Mouse (Mus musculus): ENCODE results near the gene Fap. TPM values are rescaled to one million over a fixed set of nuclear protein-coding genes. Genes with fewer than 3 reads are reported as not detected.

Gene Fap
- polyA plus RNA-seq, 1 experiment from 2014 or later, result 0.20 TPM

GRCm38 (mm10) chr2:62603530-62603929 is 29.7 kb upstream of the Fap start:
- Histone ChIP-seq H3K4me1 (ENCODE audit: insufficient read depth) (no peaks in the 10 kb centered on the region), H3K27me3 (ENCODE audit: insufficient read depth, low read length) (no peaks in the 10 kb centered on the region), H3K9me3 (ENCODE audit: low read length) (no peaks in the 10 kb centered on the region), H3K9ac (replicated peaks) (no peak overlapping the region), H3K36me3 (replicated peaks; ENCODE audit: insufficient read depth, low read length) (peaks cover 43% of the 10 kb centered on the region), H3K4me2 (ENCODE audit: low read depth, low read length) (no peak overlapping the region), H3K4me3 (ENCODE audit: low read depth, low read length) (no peak overlapping the region), H3K27ac (ENCODE audit: low read depth) (no peak overlapping the region)
- TF ChIP-seq CTCF (IDR thresholded peaks at IDR 0.05; ENCODE audit: low read depth) (no peak), EP300 (IDR thresholded peaks at IDR 0.05; ENCODE audit: low read depth) (no peak)
- no peak for ATAC-seq
- 85% methylated on average over 5 of the region's 5 CpGs for WGBS (ENCODE audit: insufficient replicate concordance)
- DNase-seq, result no peak

GRCm38 (mm10) chr2:62596586-62596985 is 22.7 kb upstream of the Fap start:
- H3K9ac ChIP-seq (replicated peaks), result no peak overlapping the region
- no peak overlapping the region for H3K4me3 ChIP-seq (ENCODE audit: low read depth, low read length)
- peaks cover 35% of the 10 kb centered on the region for H3K36me3 ChIP-seq (replicated peaks; ENCODE audit: insufficient read depth, low read length)
- H3K27me3 ChIP-seq (ENCODE audit: insufficient read depth, low read length), result no peaks in the 10 kb centered on the region
- 87% methylated on average over 5 of the region's 5 CpGs for WGBS (ENCODE audit: insufficient replicate concordance)
- ATAC-seq (no peak), DNase-seq (no peak)
- H3K4me2 ChIP-seq (ENCODE audit: low read depth, low read length), result no peak overlapping the region
- no peak overlapping the region for H3K27ac ChIP-seq (ENCODE audit: low read depth)
- TF ChIP-seq EP300 (IDR thresholded peaks at IDR 0.05; ENCODE audit: low read depth) (no peak), CTCF (IDR thresholded peaks at IDR 0.05; ENCODE audit: low read depth) (no peak)
- H3K4me1 ChIP-seq (ENCODE audit: insufficient read depth), result no peaks in the 10 kb centered on the region
- H3K9me3 ChIP-seq (ENCODE audit: low read length), result no peaks in the 10 kb centered on the region

DNA sequence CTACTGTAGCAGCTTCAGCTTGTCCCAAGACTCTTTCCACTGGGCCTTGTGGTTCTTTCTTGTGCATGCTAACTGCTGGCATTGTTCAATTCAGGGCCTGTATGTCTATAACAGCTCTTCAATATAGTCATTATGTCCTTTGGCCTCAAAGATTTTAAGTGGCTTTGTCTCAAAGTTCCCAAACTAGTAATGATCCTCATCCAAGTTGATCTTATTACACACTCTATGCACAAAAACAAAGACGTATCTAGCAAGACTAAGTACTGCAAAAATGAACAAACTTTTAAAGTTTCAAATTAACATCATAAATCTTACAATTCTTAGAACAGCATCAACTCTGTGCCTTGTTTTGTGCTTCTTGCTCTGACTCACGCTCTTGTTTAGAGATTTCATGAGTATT is 20.6 kb upstream of the Fap start:
- 90% methylated on average over 2 of the region's 2 CpGs for WGBS (ENCODE audit: insufficient replicate concordance)
- no peak overlapping the region for H3K9ac ChIP-seq (replicated peaks)
- no peak for DNase-seq
- H3K36me3 ChIP-seq (replicated peaks; ENCODE audit: insufficient read depth, low read length), result peaks cover 27% of the 10 kb centered on the region
- H3K9me3 ChIP-seq (ENCODE audit: low read length), result no peaks in the 10 kb centered on the region
- ATAC-seq, result no peak
- TF ChIP-seq EP300 (IDR thresholded peaks at IDR 0.05; ENCODE audit: low read depth) (no peak), CTCF (IDR thresholded peaks at IDR 0.05; ENCODE audit: low read depth) (no peak)
- no peak overlapping the region for H3K4me2 ChIP-seq (ENCODE audit: low read depth, low read length)
- H3K27me3 ChIP-seq (ENCODE audit: insufficient read depth, low read length), result no peaks in the 10 kb centered on the region
- H3K4me1 ChIP-seq (ENCODE audit: insufficient read depth), result 0 out of 2 replicates have a peak, but pooled peaks cover 9% of the 10 kb centered on the region
- H3K4me3 ChIP-seq (ENCODE audit: low read depth, low read length), result no peak overlapping the region
- H3K27ac ChIP-seq (ENCODE audit: low read depth), result no peak overlapping the region

DNA sequence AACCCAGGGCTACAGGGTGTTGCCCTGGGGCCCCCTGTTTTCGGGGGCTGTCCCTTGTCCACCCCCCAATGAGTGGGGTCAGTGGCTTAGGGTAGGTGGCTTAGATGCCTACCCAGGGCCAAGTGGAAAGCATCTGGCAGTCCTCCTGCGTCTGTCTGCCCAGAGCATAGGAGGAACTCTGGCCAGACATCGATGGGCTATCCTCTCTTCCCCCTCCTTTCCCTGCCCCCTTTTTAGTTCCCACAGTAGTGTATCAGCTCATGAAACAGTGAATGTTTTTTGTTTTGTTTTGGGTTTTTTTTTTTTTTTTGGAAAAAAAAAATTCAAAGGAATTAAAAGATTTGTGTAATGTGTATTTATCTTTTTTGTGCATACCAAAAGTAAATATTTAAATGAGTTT is 17.7 kb upstream of the Fap start:
- H3K9me3 ChIP-seq (ENCODE audit: low read length), result no peaks in the 10 kb centered on the region
- DNase-seq (no peak), ATAC-seq (no peak)
- H3K36me3 ChIP-seq (replicated peaks; ENCODE audit: insufficient read depth, low read length), result peaks cover 8% of the 10 kb centered on the region; the same call in 1 of the 2 replicates
- no peak overlapping the region for H3K4me2 ChIP-seq (ENCODE audit: low read depth, low read length)
- H3K4me1 ChIP-seq (ENCODE audit: insufficient read depth), result peaks cover 11% of the 10 kb centered on the region; the same call in 1 of the 2 replicates
- no peak overlapping the region for H3K4me3 ChIP-seq (ENCODE audit: low read depth, low read length)
- WGBS (ENCODE audit: insufficient replicate concordance), result 83% methylated on average over 3 of the region's 3 CpGs
- TF ChIP-seq CTCF (IDR thresholded peaks at IDR 0.05; ENCODE audit: low read depth) (no peak), EP300 (IDR thresholded peaks at IDR 0.05; ENCODE audit: low read depth) (no peak)
- no peak overlapping the region for H3K9ac ChIP-seq (replicated peaks)
- no peak overlapping the region for H3K27ac ChIP-seq (ENCODE audit: low read depth)
- H3K27me3 ChIP-seq (ENCODE audit: insufficient read depth, low read length), result no peaks in the 10 kb centered on the region

- 59% methylated on average over 4 of the region's 4 CpGs for WGBS (ENCODE audit: insufficient replicate concordance)
- no peak overlapping the region for H3K27ac ChIP-seq (ENCODE audit: low read depth)
- no peaks in the 10 kb centered on the region for H3K9me3 ChIP-seq (ENCODE audit: low read length)
These were observed 15.5 kb upstream of the Fap start for GRCm38 (mm10) chr2:62589333-62589732.

DNA sequence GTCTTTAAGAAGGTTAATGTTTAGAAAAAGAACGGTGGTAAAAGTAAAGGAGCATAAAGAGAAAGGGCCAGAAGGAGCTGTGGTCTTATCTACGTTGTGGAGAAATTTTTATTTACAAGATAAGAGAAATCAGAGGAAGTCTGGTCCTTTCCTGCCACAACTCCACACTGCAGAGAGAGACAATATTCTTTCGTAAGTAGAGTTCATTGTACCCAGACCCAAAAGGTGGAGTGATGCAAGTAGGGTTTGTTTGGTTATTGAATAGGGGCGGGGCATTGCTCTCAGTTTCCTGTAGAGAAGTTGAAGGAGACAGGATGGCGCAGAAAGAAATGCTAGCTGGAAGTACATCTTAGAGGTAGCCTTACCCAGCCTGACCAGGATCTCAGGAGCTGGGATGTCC is 11.9 kb upstream of the Fap start:
- Histone ChIP-seq H3K36me3 (replicated peaks; ENCODE audit: insufficient read depth, low read length) (no peaks in the 10 kb centered on the region), H3K4me3 (ENCODE audit: low read depth, low read length) (no peak overlapping the region), H3K27ac (ENCODE audit: low read depth) (no peak overlapping the region), H3K9me3 (ENCODE audit: low read length) (no peaks in the 10 kb centered on the region), H3K27me3 (ENCODE audit: insufficient read depth, low read length) (no peaks in the 10 kb centered on the region), H3K9ac (replicated peaks) (no peak overlapping the region), H3K4me2 (ENCODE audit: low read depth, low read length) (no peak overlapping the region), H3K4me1 (ENCODE audit: insufficient read depth) (peaks cover 14% of the 10 kb centered on the region; the same call in 1 of the 2 replicates)
- ATAC-seq (no peak), DNase-seq (no peak)
- 40% methylated on average over 5 of the region's 5 CpGs for WGBS (ENCODE audit: insufficient replicate concordance)
- TF ChIP-seq CTCF (IDR thresholded peaks at IDR 0.05; ENCODE audit: low read depth), result no peak
- no peak for TF ChIP-seq EP300 (IDR thresholded peaks at IDR 0.05; ENCODE audit: low read depth)

More at GRCm38 (mm10) chr2:62589333-62589732, 15.5 kb upstream of the Fap start:
- Histone ChIP-seq H3K4me3 (ENCODE audit: low read depth, low read length) (no peak overlapping the region), H3K27me3 (ENCODE audit: insufficient read depth, low read length) (no peaks in the 10 kb centered on the region), H3K4me1 (ENCODE audit: insufficient read depth) (peaks cover 14% of the 10 kb centered on the region; the same call in 1 of the 2 replicates), H3K4me2 (ENCODE audit: low read depth, low read length) (no peak overlapping the region), H3K36me3 (replicated peaks; ENCODE audit: insufficient read depth, low read length) (no peaks in the 10 kb centered on the region; the same call in 1 of the 2 replicates), H3K9ac (replicated peaks) (no peak overlapping the region)
- no peak for DNase-seq
- ATAC-seq, result peak; percentile 67
- TF ChIP-seq CTCF (IDR thresholded peaks at IDR 0.05; ENCODE audit: low read depth) (no peak), EP300 (IDR thresholded peaks at IDR 0.05; ENCODE audit: low read depth) (no peak)

DNA sequence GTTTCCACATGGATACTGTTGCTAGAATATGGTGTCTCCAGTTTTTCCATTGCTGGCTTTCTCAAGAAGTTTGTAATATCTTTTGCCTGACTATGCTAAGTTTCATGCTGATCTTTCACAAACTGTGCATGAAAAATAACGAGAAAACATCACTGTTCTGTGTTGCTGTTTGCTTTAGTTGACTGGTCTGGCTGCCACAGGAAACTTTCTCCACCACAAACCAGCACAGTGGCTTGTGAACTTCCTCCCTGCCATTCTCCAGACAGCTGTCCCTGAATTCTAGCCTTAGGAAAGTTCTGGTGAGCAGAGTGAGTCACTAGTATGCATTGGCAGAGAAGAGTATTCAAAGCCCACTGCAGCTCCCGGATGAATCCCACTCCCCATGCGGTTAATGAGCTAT is 1.1 kb upstream of the Fap start:
- ATAC-seq (no peak), DNase-seq (no peak)
- no peak for TF ChIP-seq CTCF (IDR thresholded peaks at IDR 0.05; ENCODE audit: low read depth)
- no peak for TF ChIP-seq EP300 (IDR thresholded peaks at IDR 0.05; ENCODE audit: low read depth)
- Histone ChIP-seq H3K27me3 (ENCODE audit: insufficient read depth, low read length) (no peaks in the 10 kb centered on the region), H3K9ac (replicated peaks) (no peak overlapping the region), H3K4me1 (ENCODE audit: insufficient read depth) (no peaks in the 10 kb centered on the region), H3K36me3 (replicated peaks; ENCODE audit: insufficient read depth, low read length) (no peaks in the 10 kb centered on the region), H3K4me3 (ENCODE audit: low read depth, low read length) (no peak overlapping the region), H3K27ac (ENCODE audit: low read depth) (no peak overlapping the region), H3K4me2 (ENCODE audit: low read depth, low read length) (no peak overlapping the region), H3K9me3 (ENCODE audit: low read length) (no peaks in the 10 kb centered on the region)
- 21% methylated on average over 3 of the region's 3 CpGs for WGBS (ENCODE audit: insufficient replicate concordance)
